Mouse (Mus musculus) T-cell, adult 66 days (primary cell): Measurements from ENCODE around the gene Tmtc1. TPM values are rescaled to one million over a fixed set of nuclear protein-coding genes. Genes with fewer than 3 reads are reported as not detected.

ENCODE experiments used
- total RNA-seq, 2 experiments: library from RNA; stranded (reverse); gene quantifications; 3 replicates in 1 of 2; 4 replicates in 1 of 2; pipeline ENCODE4 v1.2.4; 2023

Tmtc1 gene
- under 1 TPM; 0.38 to 0.53 TPM for total RNA-seq

DNA sequence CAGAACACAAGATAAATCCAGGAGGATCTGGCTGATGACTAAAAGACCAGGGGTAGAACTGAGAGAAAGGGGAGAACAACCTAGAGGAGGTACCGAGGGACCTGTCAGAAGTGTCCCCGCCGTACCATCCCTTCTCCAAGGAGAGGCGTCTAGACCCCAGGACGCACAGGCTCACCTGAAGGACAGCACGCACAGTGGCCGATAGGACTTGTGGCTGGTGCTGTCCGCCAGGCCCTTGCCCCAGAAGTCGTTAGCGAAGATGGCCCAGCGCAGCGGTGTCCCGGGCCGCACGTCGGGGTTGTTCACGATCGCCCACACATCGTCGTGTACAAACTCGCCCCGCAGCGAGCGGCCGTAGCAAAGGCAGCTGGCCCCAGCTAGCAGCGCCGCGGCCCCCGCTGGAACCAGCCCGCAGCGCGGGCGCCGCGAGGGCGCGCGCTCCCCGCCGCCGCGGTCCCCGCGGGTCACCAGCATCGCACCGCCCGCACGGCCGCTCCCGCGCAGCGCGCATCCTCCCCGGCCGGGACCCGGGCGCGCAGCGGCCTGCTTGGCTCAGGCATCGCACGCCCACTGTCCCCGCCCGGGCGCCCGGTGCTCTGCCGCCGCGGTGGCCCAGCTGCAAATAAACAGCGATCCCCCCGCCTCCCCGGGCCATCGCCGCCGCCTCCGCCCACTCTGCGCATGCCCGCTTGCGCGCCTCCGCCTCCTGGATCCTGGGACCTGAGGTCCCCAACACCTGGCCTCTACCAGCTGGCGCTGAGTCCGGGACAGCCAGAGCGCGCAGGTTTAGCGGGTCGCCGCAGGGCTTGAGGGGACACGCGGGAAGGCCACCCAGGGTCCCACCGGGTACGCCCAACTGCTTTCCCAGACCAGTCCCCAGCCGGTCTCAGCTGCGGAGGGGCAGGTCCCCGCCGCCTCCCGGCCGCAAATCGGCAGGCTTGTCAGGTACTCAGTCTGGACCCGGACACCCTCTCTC lies at the start of gene Tmtc1:
TSS of gene Tmtc1 (minus strand) at position 664 of the 976 bp plus-strand sequence.

DNA sequence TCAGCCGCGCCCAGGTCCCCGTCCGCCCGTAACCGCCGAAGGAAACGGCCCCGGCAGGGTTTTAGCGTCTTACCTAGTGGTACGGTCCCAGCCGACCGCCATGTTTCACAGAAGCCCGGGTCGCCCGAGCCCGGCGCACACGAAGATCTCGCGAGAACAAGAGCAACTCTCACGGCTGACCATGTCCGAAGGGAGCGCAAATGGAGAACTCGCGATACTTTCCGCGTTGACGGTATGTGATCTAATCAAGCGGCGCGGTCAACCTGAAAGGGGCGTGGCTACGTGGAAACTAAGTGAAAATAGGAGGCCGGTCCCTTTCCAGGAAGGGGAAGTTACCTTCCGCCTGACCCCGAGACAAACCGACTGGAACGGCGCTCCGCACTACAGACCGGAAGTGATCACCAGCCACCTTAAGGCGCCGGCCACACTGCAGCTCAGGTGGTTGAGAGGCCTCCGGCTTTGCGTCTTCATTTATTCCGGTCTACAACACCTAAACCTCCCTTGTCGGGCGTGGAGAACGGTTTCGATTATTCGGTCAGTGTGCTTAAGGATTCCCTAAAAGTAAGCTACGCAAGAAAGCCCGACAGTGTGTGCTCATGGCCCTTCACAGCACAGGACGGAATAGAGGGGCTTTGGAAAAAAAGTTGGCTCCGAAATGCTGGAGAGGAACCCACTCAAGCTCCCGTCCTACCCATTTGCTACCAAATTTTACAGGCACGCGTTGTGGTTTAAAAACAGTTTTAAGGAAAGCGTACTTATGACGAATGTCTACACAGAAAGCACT lies 232.1 kb downstream of the Tmtc1 start, which contains the start of gene Ergic2:
TSS of gene Ergic2 (minus strand) at position 478 of the 784 bp plus-strand sequence.

Other genes starting within 250 kb of the Tmtc1 start
- 10 to 100 TPM; 76.8 to 98.7 TPM for gene Ergic2, start 232.0 kb downstream of the Tmtc1 start, total RNA-seq